In genomic region chr1:74084065-74084705, GRCm38 (mm10) we compare ENCODE assay signal across 8 mouse cellular contexts. TPM values are rescaled to one million over a fixed set of nuclear protein-coding genes. Genes with fewer than 3 reads are reported as not detected.
DNase-seq lines count a peak whose midpoint lies in the region; ATAC-seq and TF ChIP-seq lines count a peak whose summit lies in the region.

No protein-coding gene starts in this region.

- H3K4me2 ChIP-seq in liver, postnatal 0 days (ENCODE audit: low read depth, low read length) = no peak overlapping the region
- no peak overlapping the region for H3K4me2 ChIP-seq in liver, embryonic 12.5 days
- H3K4me2 ChIP-seq in heart, postnatal 0 days (ENCODE audit: low read depth, low read length) = no peak overlapping the region

- peaks cover 13% of the 10 kb centered on the region; the same call in 1 of the 2 replicates for H3K4me1 ChIP-seq in liver, postnatal 0 days (ENCODE audit: insufficient read depth)
- H3K4me1 ChIP-seq in liver, embryonic 12.5 days = peaks cover 33% of the 10 kb centered on the region
- peaks cover 26% of the 10 kb centered on the region for H3K4me1 ChIP-seq in heart, postnatal 0 days (ENCODE audit: control insufficient read depth, insufficient read depth)

- 0 out of 2 replicates have a peak overlapping the region, but pooled peaks have one; percentile 42 for H3K27ac ChIP-seq in liver, postnatal 0 days (ENCODE audit: low read depth)
- H3K27ac ChIP-seq in liver, embryonic 12.5 days = no peak overlapping the region
- peak overlapping the region; percentile 5 for H3K27ac ChIP-seq in heart, postnatal 0 days (ENCODE audit: low read depth)

- no peak for TF ChIP-seq CTCF in liver, postnatal 0 days (IDR thresholded peaks at IDR 0.05; ENCODE audit: low read depth)
- no peak for TF ChIP-seq CTCF in heart, postnatal 0 days (IDR thresholded peaks at IDR 0.05; ENCODE audit: low read depth)

- no peaks in the 10 kb centered on the region for H3K27me3 ChIP-seq in liver, postnatal 0 days (ENCODE audit: insufficient read depth, low read length)
- H3K27me3 ChIP-seq in liver, embryonic 12.5 days (replicated peaks) = 0 out of 2 replicates have a peak, but pooled peaks cover 5% of the 10 kb centered on the region
- H3K27me3 ChIP-seq in heart, postnatal 0 days (ENCODE audit: control insufficient read depth, insufficient read depth, low read length) = no peaks in the 10 kb centered on the region

- no peaks in the 10 kb centered on the region for H3K9me3 ChIP-seq in liver, postnatal 0 days (ENCODE audit: low read length)
- no peaks in the 10 kb centered on the region for H3K9me3 ChIP-seq in liver, embryonic 12.5 days (replicated peaks)
- H3K9me3 ChIP-seq in heart, postnatal 0 days (replicated peaks; ENCODE audit: control insufficient read depth, low read length) = no peaks in the 10 kb centered on the region

- H3K9ac ChIP-seq in liver, postnatal 0 days (replicated peaks) = no peak overlapping the region
- no peak overlapping the region for H3K9ac ChIP-seq in liver, embryonic 12.5 days
- no peak overlapping the region for H3K9ac ChIP-seq in heart, postnatal 0 days (replicated peaks; ENCODE audit: low read depth, low read length)

- no peak for TF ChIP-seq EP300 in liver, postnatal 0 days (IDR thresholded peaks at IDR 0.05; ENCODE audit: low read depth)
- no peak for TF ChIP-seq EP300 in heart, postnatal 0 days (IDR thresholded peaks at IDR 0.05; ENCODE audit: low read depth)

- H3K4me3 ChIP-seq in liver, postnatal 0 days (ENCODE audit: low read depth, low read length) = no peak overlapping the region
- H3K4me3 ChIP-seq in liver, embryonic 12.5 days = no peak overlapping the region
- H3K4me3 ChIP-seq in heart, postnatal 0 days (ENCODE audit: low read depth, low read length) = no peak overlapping the region

- whole genome bisulfite sequencing in liver, postnatal 0 days (ENCODE audit: insufficient replicate concordance) = 69% methylated on average over 6 of the region's 6 CpGs
- WGBS in liver, embryonic 12.5 days (ENCODE audit: insufficient replicate concordance) = 63% methylated on average over 6 of the region's 6 CpGs
- 64% methylated on average over 6 of the region's 6 CpGs for WGBS in heart, postnatal 0 days

- H3K36me3 ChIP-seq in liver, postnatal 0 days (replicated peaks; ENCODE audit: insufficient read depth, low read length) = no peaks in the 10 kb centered on the region
- H3K36me3 ChIP-seq in liver, embryonic 12.5 days = no peaks in the 10 kb centered on the region
- no peaks in the 10 kb centered on the region for H3K36me3 ChIP-seq in heart, postnatal 0 days (replicated peaks; ENCODE audit: control insufficient read depth, insufficient read depth, low read length)

- no peak for ATAC-seq in liver, postnatal 0 days
- no peak for ATAC-seq in liver, embryonic 12.5 days
- ATAC-seq in heart, postnatal 0 days (ENCODE audit: insufficient read depth, low read depth) = peak; percentile 16; the same call in 1 of the 2 replicates

- no peak for DNase-seq in liver, postnatal 0 days
- peak; percentile 71 for DNase-seq in gastrocnemius, adult 18-20 months (ENCODE audit: low spot score)
- DNase-seq in heart, postnatal 0 days (ENCODE audit: low spot score) = no peak
- DNase-seq in lung, postnatal 36 days = peak; percentile 69
- DNase-seq in cerebellum, adult 11-12 months = no peak
- DNase-seq in thymus, postnatal 14 days = no peak
- no peak for DNase-seq in frontal cortex, postnatal 36 days (ENCODE audit: low spot score in 2 of 2)

RNA-seq across cellular contexts. Expression of gene Tns1, which starts 40.1 kb away (rescaled TPM):
- polyA plus RNA-seq in liver, postnatal 0 days (2015; fragmentation: Nextera tagmentation; extraction: Ambion mirVana) = 12.1 and 12.8 TPM in 2 replicates
- 13.1 and 16.1 TPM in 2 replicates for polyA plus RNA-seq in liver, embryonic 12.5 days (2016; fragmentation: Nextera tagmentation; extraction: Ambion mirVana)
- total RNA-seq in gastrocnemius, adult 18-20 months (2021) = 100 to 1,000 TPM; 226 to 298 TPM
- 458 and 512 TPM in 2 replicates for total RNA-seq in heart, postnatal 0 days (2014; rRNA removed; ENCODE audit: low replicate concordance)
- 108 and 125 TPM in 2 replicates for polyA plus RNA-seq in heart, postnatal 0 days (2015; fragmentation: Nextera tagmentation; extraction: Ambion mirVana)

RNA-seq across cellular contexts. Expression of gene Rufy4, which starts 41.2 kb away (rescaled TPM):
- polyA plus RNA-seq in liver, postnatal 0 days (2015; fragmentation: Nextera tagmentation; extraction: Ambion mirVana) = 0.20 TPM in 1 of 2 replicates, not detected in the other
- 0.16 and 0.20 TPM in 2 replicates for polyA plus RNA-seq in liver, embryonic 12.5 days (2016; fragmentation: Nextera tagmentation; extraction: Ambion mirVana)
- total RNA-seq in gastrocnemius, adult 18-20 months (2021) = under 1 TPM; 0.09 to 0.11 TPM
- total RNA-seq in heart, postnatal 0 days (2014; rRNA removed; ENCODE audit: low replicate concordance) = 0.58 TPM in 1 of 2 replicates, not detected in the other
- 0.37 and 0.52 TPM in 2 replicates for polyA plus RNA-seq in heart, postnatal 0 days (2015; fragmentation: Nextera tagmentation; extraction: Ambion mirVana)

Comparison
In these comparisons a context has a peak if more than half of its experiments do, and no peak if none do; other contexts are left out.
1. DNase-seq: peak in gastrocnemius, adult 18-20 months (single experiment) and lung, postnatal 36 days (single experiment); none in liver, postnatal 0 days (single experiment), heart, postnatal 0 days (single experiment), cerebellum, adult 11-12 months (single experiment), thymus, postnatal 14 days (single experiment) and frontal cortex, postnatal 36 days (0 of 2).